Mouse (Mus musculus): ENCODE data around the gene 4931408C20Rik. TPM values are rescaled to one million over a fixed set of nuclear protein-coding genes. Genes with fewer than 3 reads are reported as not detected.

Gene 4931408C20Rik
- 5.8 and 6.3 TPM in 2 replicates for polyA plus RNA-seq (2012; rRNA removed)

- H3K27me3 ChIP-seq (ENCODE audit: control insufficient read depth, insufficient read depth, low read length) = no peaks in the 10 kb centered on the region
- TF ChIP-seq CTCF (IDR thresholded peaks at IDR 0.05; ENCODE audit: control insufficient read depth, insufficient read depth, insufficient replicate concordance, low read depth, low read length) = no peak
- TF ChIP-seq POLR2A (IDR thresholded peaks at IDR 0.05; ENCODE audit: control insufficient read depth, low read depth, low read length) = peak; percentile 90; the same call in 1 of the 2 replicates
Observed at GRCm38 (mm10) chr1:26686842-26687760, at the start of gene 4931408C20Rik. Gene 4931408C20Rik, minus strand, starts transcription at chr1:26687460.

DNA sequence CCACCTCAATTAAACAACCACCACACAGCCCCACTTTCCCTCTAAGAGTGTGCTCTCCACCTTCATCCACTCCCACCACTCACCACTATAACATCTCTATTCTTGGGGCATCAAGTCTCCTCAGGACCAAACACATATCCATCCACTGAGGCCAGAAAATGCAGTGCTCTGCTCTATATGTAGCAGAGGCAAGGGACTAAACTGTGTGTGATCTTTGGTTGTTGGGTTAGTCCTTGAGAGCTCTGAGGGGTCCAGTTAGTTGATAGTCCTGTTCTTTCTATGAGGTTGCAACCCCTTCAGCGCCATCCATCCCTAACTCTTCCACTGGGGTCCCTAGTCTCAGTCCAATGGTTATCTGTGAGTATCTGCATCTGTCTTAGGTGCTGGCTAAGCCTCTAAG is 666 bp upstream of the 4931408C20Rik start:
- H3K27me3 ChIP-seq (ENCODE audit: control insufficient read depth, insufficient read depth, low read length) = no peaks in the 10 kb centered on the region
- H3K4me3 ChIP-seq (ENCODE audit: control insufficient read depth, low read depth, low read length) = peak overlapping the region; percentile 49
- peak overlapping the region; percentile 54; the same call in 1 of the 2 replicates for H3K27ac ChIP-seq (ENCODE audit: control insufficient read depth, insufficient read depth, low read depth, low read length)
- no peaks in the 10 kb centered on the region for H3K36me3 ChIP-seq (ENCODE audit: control insufficient read depth, insufficient read depth, low read length)
- no peaks in the 10 kb centered on the region for H3K4me1 ChIP-seq (ENCODE audit: control insufficient read depth, insufficient read depth, low read length)
- TF ChIP-seq CTCF (IDR thresholded peaks at IDR 0.05; ENCODE audit: control insufficient read depth, insufficient read depth, insufficient replicate concordance, low read depth, low read length) (no peak), POLR2A (IDR thresholded peaks at IDR 0.05; ENCODE audit: control insufficient read depth, low read depth, low read length) (no peak)

More at GRCm38 (mm10) chr1:26686842-26687760, at the start of gene 4931408C20Rik:
- no peaks in the 10 kb centered on the region for H3K4me1 ChIP-seq (ENCODE audit: control insufficient read depth, insufficient read depth, low read length)
- peak within 1 kb of the TSS; percentile 54; the same call in 1 of the 2 replicates for H3K27ac ChIP-seq (ENCODE audit: control insufficient read depth, insufficient read depth, low read depth, low read length)
- H3K4me3 ChIP-seq (ENCODE audit: control insufficient read depth, low read depth, low read length) = peak within 1 kb of the TSS; percentile 65
- H3K36me3 ChIP-seq (ENCODE audit: control insufficient read depth, insufficient read depth, low read length) = no peaks in the 10 kb centered on the region

- Histone ChIP-seq H3K36me3 (ENCODE audit: control insufficient read depth, insufficient read depth, low read length) (no peaks in the 10 kb centered on the region), H3K27ac (ENCODE audit: control insufficient read depth, insufficient read depth, low read depth, low read length) (no peak overlapping the region), H3K4me1 (ENCODE audit: control insufficient read depth, insufficient read depth, low read length) (no peaks in the 10 kb centered on the region), H3K27me3 (ENCODE audit: control insufficient read depth, insufficient read depth, low read length) (no peaks in the 10 kb centered on the region), H3K4me3 (ENCODE audit: control insufficient read depth, low read depth, low read length) (peak overlapping the region; percentile 14)
- TF ChIP-seq POLR2A (IDR thresholded peaks at IDR 0.05; ENCODE audit: control insufficient read depth, low read depth, low read length) (no peak), CTCF (IDR thresholded peaks at IDR 0.05; ENCODE audit: control insufficient read depth, insufficient read depth, insufficient replicate concordance, low read depth, low read length) (no peak)
Observed at GRCm38 (mm10) chr1:26685952-26686693, 1.1 kb downstream of the 4931408C20Rik start.

- H3K4me3 ChIP-seq (ENCODE audit: control insufficient read depth, low read depth, low read length) = no peak overlapping the region
Observed at GRCm38 (mm10) chr1:26685383-26685782, 1.9 kb downstream of the 4931408C20Rik start.

DNA sequence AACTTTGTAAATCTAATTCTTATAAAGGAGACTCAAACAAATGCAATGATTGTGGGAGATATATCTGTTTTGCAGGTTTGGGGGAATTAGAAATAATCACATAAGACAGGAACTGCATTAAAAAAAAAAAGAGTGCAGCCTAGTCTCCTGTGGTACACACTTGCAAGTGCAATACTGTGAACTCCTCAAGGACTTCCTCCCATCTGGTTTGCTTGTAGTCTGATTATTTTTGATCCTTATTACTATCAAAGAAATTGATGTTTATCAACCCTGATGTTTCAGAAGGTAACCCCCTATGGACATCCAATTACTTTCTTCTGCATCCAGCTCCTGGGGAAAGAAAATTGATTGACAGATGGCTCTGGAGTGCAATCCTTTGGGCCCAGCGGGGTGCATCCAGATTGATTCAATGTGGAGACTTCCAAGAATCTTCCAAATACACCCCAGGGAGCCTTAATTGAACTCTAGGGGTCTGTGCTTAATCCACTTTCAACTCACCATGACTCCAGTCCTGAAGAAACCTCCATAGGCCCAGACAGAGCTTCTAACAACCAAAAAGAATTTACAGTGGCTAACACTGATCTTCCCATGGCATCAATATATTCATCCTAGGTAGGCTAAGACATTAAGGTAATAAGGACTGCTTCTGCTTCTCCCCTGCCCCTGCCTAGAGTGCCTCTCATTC is 37.4 kb downstream of the 4931408C20Rik start:
- no peak overlapping the region for H3K27ac ChIP-seq (ENCODE audit: control insufficient read depth, insufficient read depth, low read depth, low read length)
- no peak overlapping the region for H3K4me3 ChIP-seq (ENCODE audit: control insufficient read depth, low read depth, low read length)
- no peak for TF ChIP-seq POLR2A (IDR thresholded peaks at IDR 0.05; ENCODE audit: control insufficient read depth, low read depth, low read length)
- no peak for TF ChIP-seq CTCF (IDR thresholded peaks at IDR 0.05; ENCODE audit: control insufficient read depth, insufficient read depth, insufficient replicate concordance, low read depth, low read length)
- H3K4me1 ChIP-seq (ENCODE audit: control insufficient read depth, insufficient read depth, low read length) = no peaks in the 10 kb centered on the region
- H3K36me3 ChIP-seq (ENCODE audit: control insufficient read depth, insufficient read depth, low read length) = no peaks in the 10 kb centered on the region
- no peaks in the 10 kb centered on the region for H3K27me3 ChIP-seq (ENCODE audit: control insufficient read depth, insufficient read depth, low read length)

More at GRCm38 (mm10) chr1:26685383-26685782, 1.9 kb downstream of the 4931408C20Rik start:
- no peak for TF ChIP-seq CTCF (IDR thresholded peaks at IDR 0.05; ENCODE audit: control insufficient read depth, insufficient read depth, insufficient replicate concordance, low read depth, low read length)
- no peak for TF ChIP-seq POLR2A (IDR thresholded peaks at IDR 0.05; ENCODE audit: control insufficient read depth, low read depth, low read length)
- Histone ChIP-seq H3K36me3 (ENCODE audit: control insufficient read depth, insufficient read depth, low read length) (no peaks in the 10 kb centered on the region), H3K27me3 (ENCODE audit: control insufficient read depth, insufficient read depth, low read length) (no peaks in the 10 kb centered on the region), H3K4me1 (ENCODE audit: control insufficient read depth, insufficient read depth, low read length) (no peaks in the 10 kb centered on the region), H3K27ac (ENCODE audit: control insufficient read depth, insufficient read depth, low read depth, low read length) (no peak overlapping the region)

GRCm38 (mm10) chr1:26636051-26636450 is 51.2 kb downstream of the 4931408C20Rik start:
- Histone ChIP-seq H3K27ac (ENCODE audit: control insufficient read depth, insufficient read depth, low read depth, low read length) (no peak overlapping the region), H3K27me3 (ENCODE audit: control insufficient read depth, insufficient read depth, low read length) (no peaks in the 10 kb centered on the region), H3K4me3 (ENCODE audit: control insufficient read depth, low read depth, low read length) (no peak overlapping the region), H3K36me3 (ENCODE audit: control insufficient read depth, insufficient read depth, low read length) (no peaks in the 10 kb centered on the region), H3K4me1 (ENCODE audit: control insufficient read depth, insufficient read depth, low read length) (no peaks in the 10 kb centered on the region)
- TF ChIP-seq CTCF (IDR thresholded peaks at IDR 0.05; ENCODE audit: control insufficient read depth, insufficient read depth, insufficient replicate concordance, low read depth, low read length) (no peak), POLR2A (IDR thresholded peaks at IDR 0.05; ENCODE audit: control insufficient read depth, low read depth, low read length) (no peak)
